Mouse (Mus musculus): ENCODE results near the gene Rnf128. TPM values are rescaled to one million over a fixed set of nuclear protein-coding genes. Genes with fewer than 3 reads are reported as not detected.
"Not testable (repeated sequence)": the region's sequence is repeated elsewhere in the genome, so short reads cannot be mapped to it uniquely, and the experiment has no call there.

Rnf128 gene
- polyA plus RNA-seq, 1 experiment from 2014 or later: 0.93 TPM

DNA sequence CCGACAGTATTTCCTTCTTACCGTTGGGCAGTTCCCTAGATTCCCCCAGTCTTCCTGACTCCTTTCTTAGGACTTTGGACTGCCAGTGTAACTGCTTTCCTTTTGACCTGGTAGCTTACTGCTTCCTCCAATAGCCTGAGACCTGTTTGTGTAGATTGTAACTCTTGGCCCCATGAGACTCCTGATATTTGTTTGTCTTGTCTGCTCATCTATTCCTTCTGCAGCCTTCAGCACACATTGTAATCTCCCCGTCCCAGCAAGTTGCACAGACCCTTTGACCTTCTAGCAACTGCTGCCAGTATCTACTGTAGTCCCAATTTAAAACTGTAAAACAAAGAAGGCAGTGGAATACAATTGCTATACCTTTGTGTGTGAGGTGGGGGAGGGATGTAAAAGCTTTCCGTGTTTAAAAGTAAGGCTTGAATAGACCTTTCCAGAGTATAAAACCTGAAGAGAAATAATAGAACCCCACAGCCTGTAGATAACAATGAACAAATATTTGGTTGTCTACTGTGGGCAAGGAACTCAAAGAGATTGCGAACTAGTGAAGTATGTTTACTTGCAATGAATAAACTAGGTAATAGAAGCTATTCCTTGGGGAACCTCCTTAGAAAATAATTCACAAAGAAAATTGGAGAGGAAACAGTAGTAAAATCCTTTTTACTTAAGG is 726 bp upstream of the Rnf128 start:
- 71% methylated on average over 5 of the region's 5 CpGs for WGBS
- no peak overlapping the region for H3K27ac ChIP-seq
- H3K4me1 ChIP-seq (replicated peaks): no peaks in the 10 kb centered on the region
- H3K27me3 ChIP-seq (ENCODE audit: insufficient read depth, poor library complexity, severe bottlenecking): peaks cover 11% of the 10 kb centered on the region; the same call in 1 of the 2 replicates
- no peak for DNase-seq (ENCODE audit: low spot score)
- no peaks in the 10 kb centered on the region for H3K9me3 ChIP-seq
- H3K36me3 ChIP-seq: no peaks in the 10 kb centered on the region
- no peak overlapping the region for H3K4me3 ChIP-seq

DNA sequence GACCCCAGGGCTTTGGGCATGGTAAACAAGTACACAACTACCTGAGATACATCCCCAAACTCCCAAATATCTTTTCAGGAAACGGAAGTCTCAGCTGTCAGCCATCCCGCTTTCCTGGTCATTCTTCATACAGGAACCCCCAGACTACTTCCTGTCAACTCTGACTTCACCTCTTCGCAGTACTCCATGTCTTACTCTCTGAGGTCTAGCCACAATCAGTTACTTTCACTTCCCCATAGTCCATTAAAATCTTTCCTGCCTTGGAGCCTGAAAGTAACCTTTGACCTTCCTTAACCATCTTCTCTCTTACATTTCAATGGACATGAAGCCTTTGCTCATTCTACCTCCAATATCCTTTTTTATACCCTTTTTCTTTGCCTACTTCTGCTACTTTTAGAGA is 6.9 kb downstream of the Rnf128 start:
- Histone ChIP-seq H3K36me3 (no peaks in the 10 kb centered on the region), H3K4me1 (replicated peaks) (no peaks in the 10 kb centered on the region), H3K27ac (no peak overlapping the region), H3K4me3 (no peak overlapping the region), H3K27me3 (ENCODE audit: insufficient read depth, poor library complexity, severe bottlenecking) (peaks cover 23% of the 10 kb centered on the region), H3K9me3 (no peaks in the 10 kb centered on the region)
- 91% methylated on average over 3 of the region's 3 CpGs for WGBS
- no peak for DNase-seq (ENCODE audit: low spot score)

DNA sequence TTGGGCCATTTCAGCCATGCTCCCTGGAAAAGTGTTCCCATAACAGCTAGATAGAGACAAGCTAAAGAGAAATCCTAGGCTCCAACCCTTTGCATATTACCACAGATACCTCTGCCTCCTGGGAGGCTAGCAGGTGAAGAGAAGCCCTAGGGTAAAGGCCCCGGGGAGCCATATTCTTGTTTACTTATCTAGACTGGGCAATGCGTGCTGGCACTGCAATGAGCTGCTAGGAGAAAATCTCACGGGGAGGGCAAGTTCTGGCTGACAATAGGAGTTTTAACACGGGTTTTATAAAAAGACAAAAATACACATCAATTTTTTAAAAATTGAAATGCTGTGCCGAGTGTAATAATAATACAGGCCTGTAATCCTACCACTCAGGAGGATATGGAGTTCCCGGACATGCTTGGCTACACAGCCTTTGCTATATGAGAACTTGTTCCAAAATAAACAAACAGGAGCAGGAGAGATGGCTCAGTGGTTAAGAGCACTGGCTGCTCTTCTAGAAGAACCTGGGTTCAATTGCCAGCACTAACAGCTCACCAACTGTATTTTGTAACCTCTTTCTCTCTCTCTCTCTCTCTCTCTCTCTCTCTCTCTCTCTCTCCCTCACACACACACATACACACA is 15.6 kb downstream of the Rnf128 start:
- Histone ChIP-seq H3K4me3 (no peak overlapping the region), H3K9me3 (no peaks in the 10 kb centered on the region), H3K36me3 (no peaks in the 10 kb centered on the region), H3K27me3 (ENCODE audit: insufficient read depth, poor library complexity, severe bottlenecking) (peaks cover 3% of the 10 kb centered on the region; the same call in 1 of the 2 replicates), H3K4me1 (replicated peaks) (no peaks in the 10 kb centered on the region), H3K27ac (no peak overlapping the region)
- 75% methylated on average over 6 of the region's 6 CpGs for WGBS
- no peak for DNase-seq (ENCODE audit: low spot score)

DNA sequence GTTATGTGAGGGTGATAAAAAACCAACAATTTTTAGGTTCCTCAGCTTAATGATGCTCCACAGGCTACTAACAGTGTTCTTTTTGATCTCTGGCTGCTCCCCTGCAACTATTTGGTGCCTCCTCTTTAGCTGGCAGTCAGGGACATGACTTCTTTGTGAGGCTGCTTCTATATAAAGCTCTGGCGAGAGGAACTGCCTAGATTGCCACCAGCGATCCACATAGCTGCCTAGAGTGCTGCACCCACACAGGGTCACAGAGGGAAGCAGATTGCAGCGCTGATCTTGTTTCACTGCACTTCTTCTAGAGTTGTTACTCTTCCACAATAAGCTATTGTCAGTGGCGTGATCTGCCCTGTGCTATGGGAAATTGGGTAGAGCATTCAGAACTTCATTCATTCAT is 20.5 kb downstream of the Rnf128 start:
- Histone ChIP-seq H3K36me3 (no peaks in the 10 kb centered on the region), H3K9me3 (no peaks in the 10 kb centered on the region), H3K27ac (no peak overlapping the region), H3K4me3 (no peak overlapping the region), H3K27me3 (ENCODE audit: insufficient read depth, poor library complexity, severe bottlenecking) (peaks cover 18% of the 10 kb centered on the region), H3K4me1 (replicated peaks) (no peaks in the 10 kb centered on the region)
- DNase-seq (ENCODE audit: low spot score): no peak
- WGBS: 55% methylated on average over 4 of the region's 4 CpGs

DNA sequence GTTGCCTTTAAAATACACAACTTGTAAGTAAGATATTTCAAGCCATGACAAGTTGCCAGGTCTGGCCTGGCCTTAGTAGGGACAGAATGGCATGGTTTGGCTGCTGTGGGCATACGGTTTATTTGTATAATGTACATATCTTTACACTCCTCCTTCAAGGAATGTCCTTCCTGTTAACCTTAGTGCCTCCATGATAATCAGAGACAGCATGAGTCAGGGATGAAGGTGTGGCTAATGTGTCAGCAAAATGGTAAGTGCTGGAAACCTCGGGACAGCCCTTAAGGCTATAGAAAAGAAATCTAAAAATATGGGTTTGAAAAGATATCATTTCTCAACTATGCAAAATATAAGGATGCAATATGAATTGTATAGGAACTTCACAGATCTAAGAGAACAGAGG is 23.6 kb downstream of the Rnf128 start:
- WGBS: 76% methylated on average over 2 of the region's 2 CpGs
- H3K4me3 ChIP-seq; DNase-seq (ENCODE audit: low spot score); H3K9me3 ChIP-seq; H3K4me1 ChIP-seq (replicated peaks); H3K27ac ChIP-seq; H3K36me3 ChIP-seq: not testable (repeated sequence)
- peaks cover 27% of the 10 kb centered on the region for H3K27me3 ChIP-seq (ENCODE audit: insufficient read depth, poor library complexity, severe bottlenecking)

DNA sequence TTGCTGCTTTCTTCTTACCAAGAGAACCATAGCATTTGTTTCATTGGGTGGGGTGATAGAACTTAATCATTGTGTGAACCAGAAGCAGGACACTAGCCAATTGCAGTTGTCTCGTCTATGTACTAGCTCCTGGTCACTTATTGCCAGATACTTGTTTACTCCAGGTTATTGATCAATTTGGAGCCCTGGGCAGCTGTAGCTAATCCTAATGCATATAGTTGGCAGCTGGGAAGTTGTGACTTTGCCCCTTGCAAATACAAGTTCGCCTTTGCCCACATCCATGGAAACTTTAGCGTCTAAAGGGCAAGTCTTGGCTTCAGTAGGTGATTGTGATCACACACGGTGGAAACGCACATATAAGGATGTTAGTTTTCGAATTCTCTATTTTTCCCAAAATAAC is 33.3 kb downstream of the Rnf128 start:
- no peak overlapping the region for H3K4me3 ChIP-seq
- H3K27ac ChIP-seq: no peak overlapping the region
- H3K4me1 ChIP-seq (replicated peaks): no peaks in the 10 kb centered on the region
- WGBS: 83% methylated on average over 6 of the region's 6 CpGs
- peaks cover 36% of the 10 kb centered on the region for H3K27me3 ChIP-seq (ENCODE audit: insufficient read depth, poor library complexity, severe bottlenecking)
- no peaks in the 10 kb centered on the region for H3K9me3 ChIP-seq
- no peak for DNase-seq (ENCODE audit: low spot score)
- H3K36me3 ChIP-seq: no peaks in the 10 kb centered on the region

DNA sequence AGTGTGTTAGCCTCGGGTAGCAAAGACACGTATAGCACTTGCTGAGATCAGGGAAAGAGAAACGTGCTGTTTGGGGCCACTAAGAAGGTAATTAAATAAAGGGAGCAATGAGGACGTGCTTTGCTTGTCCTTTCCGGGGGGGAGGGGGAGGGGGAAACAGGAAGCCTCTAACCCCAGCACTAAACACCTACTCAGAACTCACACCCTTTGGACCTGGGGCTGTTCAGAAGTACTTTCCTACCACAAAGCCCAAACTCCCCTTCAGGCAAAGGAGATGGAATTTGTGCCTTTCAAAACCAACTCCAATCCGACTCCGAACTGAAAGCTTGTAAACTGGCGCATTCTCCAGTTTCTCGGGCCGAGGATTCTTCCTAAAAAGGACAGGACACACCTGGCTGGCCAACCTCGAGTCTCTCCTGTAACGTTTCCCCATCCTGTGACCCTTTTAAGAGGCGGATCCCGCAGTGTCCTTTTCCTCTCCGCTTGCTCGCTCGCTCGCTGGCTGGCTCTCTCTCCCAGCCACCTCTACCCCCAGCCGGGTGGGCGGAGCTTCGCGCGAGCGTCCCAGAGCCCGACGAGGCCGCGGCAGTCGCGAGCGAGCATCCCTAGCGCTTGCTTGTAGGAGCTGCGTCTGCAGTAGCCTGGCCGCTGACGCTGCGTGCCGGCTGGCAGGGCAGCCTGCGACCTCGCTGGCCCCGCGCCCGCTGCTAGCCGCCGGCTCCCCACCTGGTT is 47.1 kb downstream of the Rnf128 start:
- Histone ChIP-seq H3K27me3 (ENCODE audit: insufficient read depth, poor library complexity, severe bottlenecking) (peaks cover 46% of the 10 kb centered on the region), H3K4me3 (peak overlapping the region; percentile 62), H3K36me3 (no peaks in the 10 kb centered on the region), H3K27ac (peak overlapping the region; percentile 69), H3K9me3 (no peaks in the 10 kb centered on the region), H3K4me1 (replicated peaks) (no peaks in the 10 kb centered on the region)
- 18% methylated on average over 44 of the region's 44 CpGs for WGBS
- peak; percentile 82 for DNase-seq (ENCODE audit: low spot score)

DNA sequence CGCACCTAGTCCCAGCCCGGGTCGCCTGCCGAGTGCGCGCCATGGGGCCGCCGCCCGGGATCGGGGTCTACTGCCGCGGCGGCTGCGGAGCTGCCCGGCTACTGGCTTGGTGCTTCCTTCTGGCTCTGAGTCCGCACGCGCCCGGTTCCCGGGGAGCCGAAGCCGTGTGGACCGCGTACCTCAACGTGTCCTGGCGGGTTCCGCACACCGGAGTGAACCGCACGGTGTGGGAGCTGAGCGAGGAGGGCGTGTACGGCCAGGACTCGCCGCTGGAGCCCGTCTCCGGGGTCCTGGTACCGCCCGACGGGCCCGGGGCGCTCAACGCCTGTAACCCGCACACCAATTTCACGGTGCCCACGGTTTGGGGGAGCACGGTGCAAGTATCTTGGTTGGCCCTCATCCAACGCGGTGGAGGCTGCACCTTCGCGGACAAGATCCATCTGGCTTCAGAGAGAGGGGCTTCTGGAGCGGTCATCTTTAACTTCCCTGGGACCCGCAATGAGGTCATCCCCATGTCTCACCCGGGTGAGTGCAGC is 47.7 kb downstream of the Rnf128 start:
- Histone ChIP-seq H3K27me3 (ENCODE audit: insufficient read depth, poor library complexity, severe bottlenecking) (peaks cover 43% of the 10 kb centered on the region), H3K4me1 (replicated peaks) (no peaks in the 10 kb centered on the region), H3K4me3 (peak overlapping the region; percentile 62), H3K9me3 (no peaks in the 10 kb centered on the region), H3K27ac (peak overlapping the region; percentile 69), H3K36me3 (no peaks in the 10 kb centered on the region)
- no peak for DNase-seq (ENCODE audit: low spot score)
- WGBS: 17% methylated on average over 54 of the region's 54 CpGs

DNA sequence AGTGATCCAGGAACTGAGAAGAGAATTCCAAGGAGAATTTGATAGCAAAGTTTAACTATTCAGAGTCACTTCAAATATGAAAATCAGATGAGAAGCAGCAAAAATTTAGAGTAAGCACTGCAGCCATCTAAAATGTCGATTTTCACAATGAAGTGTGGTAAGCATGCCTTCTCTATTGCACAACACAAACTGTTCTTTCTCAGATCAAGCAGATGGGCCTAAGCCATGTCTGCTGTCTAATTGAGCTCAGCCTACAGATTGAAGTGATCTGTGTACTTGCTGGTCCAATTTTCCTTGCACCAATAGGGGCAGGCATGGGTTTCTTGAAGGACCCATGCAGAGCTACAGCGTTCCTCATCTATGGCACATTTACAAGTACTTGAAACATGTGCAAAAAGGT is 51.6 kb downstream of the Rnf128 start:
- Histone ChIP-seq H3K27me3 (ENCODE audit: insufficient read depth, poor library complexity, severe bottlenecking) (peaks cover 41% of the 10 kb centered on the region), H3K4me3 (no peak overlapping the region), H3K36me3 (no peaks in the 10 kb centered on the region), H3K4me1 (replicated peaks) (no peaks in the 10 kb centered on the region), H3K9me3 (no peaks in the 10 kb centered on the region), H3K27ac (no peak overlapping the region)
- DNase-seq (ENCODE audit: low spot score): no peak
- WGBS: 87% methylated on average over 2 of the region's 2 CpGs

DNA sequence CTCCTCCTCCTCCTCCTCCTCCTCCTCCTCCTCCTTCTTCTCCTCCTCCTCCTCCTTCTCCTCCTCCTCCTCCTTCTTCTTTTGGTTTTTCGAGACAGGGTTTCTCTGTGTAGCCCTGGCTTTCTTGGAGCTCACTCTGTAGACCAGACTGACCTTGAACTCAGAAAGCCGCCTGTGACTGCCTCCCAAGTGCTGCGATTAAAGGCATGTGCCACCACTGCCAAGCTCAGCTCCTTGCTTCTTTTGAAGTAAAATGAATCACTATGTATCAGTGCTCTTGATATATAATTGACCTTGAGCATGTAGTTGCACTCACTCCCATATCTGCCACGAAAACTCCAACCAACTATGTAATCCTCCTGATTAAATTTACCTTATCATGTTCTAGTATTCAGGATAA is 59.0 kb downstream of the Rnf128 start:
- no peaks in the 10 kb centered on the region for H3K9me3 ChIP-seq
- no peak overlapping the region for H3K4me3 ChIP-seq
- H3K4me1 ChIP-seq (replicated peaks): no peaks in the 10 kb centered on the region
- no peak overlapping the region for H3K27ac ChIP-seq
- no peaks in the 10 kb centered on the region for H3K36me3 ChIP-seq
- peaks cover 6% of the 10 kb centered on the region; the same call in 1 of the 2 replicates for H3K27me3 ChIP-seq (ENCODE audit: insufficient read depth, poor library complexity, severe bottlenecking)
- no peak for DNase-seq (ENCODE audit: low spot score)
- WGBS: 83% methylated on average over 3 of the region's 4 CpGs

DNA sequence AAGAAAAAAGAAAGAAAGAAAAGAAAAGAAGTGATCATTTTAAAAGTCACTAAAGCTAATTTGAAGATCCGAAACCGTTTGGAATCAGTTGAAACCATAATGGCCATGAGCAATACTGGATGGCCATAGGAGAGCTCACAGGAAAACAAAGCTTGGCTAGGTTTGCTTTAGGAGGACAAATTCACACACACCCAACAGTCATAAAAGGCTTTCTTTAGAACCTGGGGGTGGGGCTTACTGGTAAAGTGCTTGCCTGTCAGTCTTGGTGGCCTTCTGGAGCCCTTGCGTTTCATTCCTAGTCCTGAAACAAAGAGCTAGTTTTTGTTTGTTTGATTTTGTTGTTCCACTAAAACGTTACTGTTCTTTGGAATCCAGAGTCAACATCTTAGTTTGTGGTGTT is 71.6 kb downstream of the Rnf128 start:
- Histone ChIP-seq H3K36me3 (no peaks in the 10 kb centered on the region), H3K27me3 (ENCODE audit: insufficient read depth, poor library complexity, severe bottlenecking) (peaks cover 4% of the 10 kb centered on the region)
- 78% methylated on average over 4 of the region's 4 CpGs for WGBS

DNA sequence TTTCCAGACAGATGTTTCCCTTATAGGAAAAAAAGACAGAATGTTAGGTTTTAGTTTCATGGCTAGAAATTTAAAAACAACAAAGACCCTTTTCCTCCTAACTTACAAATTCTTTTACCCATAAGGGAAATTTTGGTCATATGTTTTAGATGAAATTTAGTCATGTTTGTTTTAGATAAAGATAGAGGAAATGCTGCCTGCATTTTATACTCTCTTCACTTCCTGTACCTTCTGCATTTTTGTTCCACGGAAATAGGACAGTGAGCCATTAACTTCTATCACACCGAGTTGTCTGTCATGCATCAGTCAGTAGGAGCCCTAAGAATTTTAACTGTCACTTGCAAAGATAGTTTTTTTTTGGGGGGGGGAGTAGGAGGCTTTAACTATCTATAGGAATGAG is 76.6 kb downstream of the Rnf128 start:
- H3K27ac ChIP-seq: no peak overlapping the region
- no peak overlapping the region for H3K4me3 ChIP-seq
- 82% methylated on average over 2 of the region's 2 CpGs for WGBS

More for the DNA sequence above, 71.6 kb downstream of the Rnf128 start:
- H3K27ac ChIP-seq: no peak overlapping the region
- no peaks in the 10 kb centered on the region for H3K4me1 ChIP-seq (replicated peaks)
- no peaks in the 10 kb centered on the region for H3K9me3 ChIP-seq
- no peak for DNase-seq (ENCODE audit: low spot score)
- no peak overlapping the region for H3K4me3 ChIP-seq

DNA sequence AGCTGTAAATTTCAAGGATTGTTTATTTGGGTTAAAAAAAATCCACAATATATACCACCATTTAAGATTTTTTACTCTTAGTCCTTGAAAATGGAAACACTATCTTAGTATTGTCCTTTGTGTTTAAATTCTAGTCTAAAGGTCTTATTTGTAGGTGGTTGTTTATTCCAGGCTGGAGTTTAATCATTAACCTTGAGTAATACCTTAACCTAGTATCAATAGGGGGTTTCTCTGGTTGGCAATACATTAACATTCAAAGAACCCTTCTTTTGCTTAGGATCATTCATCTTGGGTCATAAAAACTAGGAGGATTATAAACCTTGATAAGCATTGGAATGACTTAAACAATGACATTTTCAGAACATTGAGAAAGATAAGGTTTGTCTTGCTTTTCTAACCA is 77.3 kb downstream of the Rnf128 start:
- no peak overlapping the region for H3K4me3 ChIP-seq
- H3K36me3 ChIP-seq: no peaks in the 10 kb centered on the region
- no peaks in the 10 kb centered on the region for H3K9me3 ChIP-seq
- peaks cover 4% of the 10 kb centered on the region; the same call in 1 of the 2 replicates for H3K27me3 ChIP-seq (ENCODE audit: insufficient read depth, poor library complexity, severe bottlenecking)
- no peak for DNase-seq (ENCODE audit: low spot score)
- no peak overlapping the region for H3K27ac ChIP-seq
- no peaks in the 10 kb centered on the region for H3K4me1 ChIP-seq (replicated peaks)

More for the DNA sequence above, 76.6 kb downstream of the Rnf128 start:
- no peak for DNase-seq (ENCODE audit: low spot score)
- Histone ChIP-seq H3K4me1 (replicated peaks) (no peaks in the 10 kb centered on the region), H3K9me3 (no peaks in the 10 kb centered on the region), H3K27me3 (ENCODE audit: insufficient read depth, poor library complexity, severe bottlenecking) (peaks cover 4% of the 10 kb centered on the region; the same call in 1 of the 2 replicates), H3K36me3 (no peaks in the 10 kb centered on the region)
